In genomic region chr3:87765091-87765490, GRCm38 (mm10) we compare ENCODE assay signal across 9 mouse cellular contexts. TPM values are rescaled to one million over a fixed set of nuclear protein-coding genes. Genes with fewer than 3 reads are reported as not detected.
DNase-seq lines count a peak whose midpoint lies in the region; ATAC-seq lines count a peak whose summit lies in the region.
"Had no signal": no experiment of that assay in that cellular context is flagged by ENCODE, and none has a peak within 500 bp of the region (broad histone marks: within the 10 kb centered on the region; RNA-seq: fewer than 3 reads in every experiment).

No protein-coding gene starts in this region.

- H3K27ac ChIP-seq in forebrain, embryonic 10.5 days = peak overlapping the region; percentile 75
- H3K27ac ChIP-seq in forebrain, embryonic 16.5 days (ENCODE audit: low read length) = no peak overlapping the region
- 0 out of 2 replicates have a peak overlapping the region, but pooled peaks have one; percentile 10 for H3K27ac ChIP-seq in forebrain, embryonic 13.5 days
- H3K27ac ChIP-seq in hindbrain, embryonic 16.5 days (ENCODE audit: low read depth, low read length) = peak overlapping the region; percentile 49
- H3K27ac ChIP-seq in liver, embryonic 11.5 days (ENCODE audit: low read depth, low read length) = peak overlapping the region; percentile 80

- ATAC-seq in forebrain, embryonic 16.5 days = no peak
- no peak for ATAC-seq in forebrain, embryonic 13.5 days
- no peak for ATAC-seq in hindbrain, embryonic 16.5 days
- peak; percentile 55 for ATAC-seq in liver, embryonic 11.5 days (replicated peaks; ENCODE audit: low FRiP score)

- H3K36me3 ChIP-seq in forebrain, embryonic 10.5 days (replicated peaks) = no peaks in the 10 kb centered on the region
- H3K36me3 ChIP-seq in forebrain, embryonic 16.5 days (ENCODE audit: control insufficient read depth, insufficient read depth) = no peaks in the 10 kb centered on the region
- H3K36me3 ChIP-seq in forebrain, embryonic 13.5 days (ENCODE audit: poor library complexity, severe bottlenecking) = no peaks in the 10 kb centered on the region
- H3K36me3 ChIP-seq in hindbrain, embryonic 16.5 days (ENCODE audit: control insufficient read depth, insufficient read depth, low read length) = no peaks in the 10 kb centered on the region
- H3K36me3 ChIP-seq in liver, embryonic 11.5 days (ENCODE audit: control insufficient read depth, insufficient read depth, low read length) = no peaks in the 10 kb centered on the region

- peaks cover 74% of the 10 kb centered on the region for H3K27me3 ChIP-seq in forebrain, embryonic 10.5 days (ENCODE audit: poor library complexity, severe bottlenecking)
- H3K27me3 ChIP-seq in forebrain, embryonic 16.5 days (replicated peaks; ENCODE audit: control insufficient read depth, insufficient read depth, low read length) = peaks cover 11% of the 10 kb centered on the region; the same call in 1 of the 2 replicates
- H3K27me3 ChIP-seq in forebrain, embryonic 13.5 days = peaks cover 59% of the 10 kb centered on the region
- peaks cover 7% of the 10 kb centered on the region for H3K27me3 ChIP-seq in hindbrain, embryonic 16.5 days (replicated peaks; ENCODE audit: control insufficient read depth, insufficient read depth, low read length)
- H3K27me3 ChIP-seq in liver, embryonic 11.5 days (replicated peaks; ENCODE audit: control insufficient read depth, insufficient read depth, low read length) = no peaks in the 10 kb centered on the region; the same call in none of the 2 replicates

- H3K4me1 ChIP-seq in forebrain, embryonic 10.5 days = peaks cover 78% of the 10 kb centered on the region
- peaks cover 7% of the 10 kb centered on the region; the same call in 1 of the 2 replicates for H3K4me1 ChIP-seq in forebrain, embryonic 16.5 days (replicated peaks; ENCODE audit: control insufficient read depth, insufficient read depth, low read length)
- H3K4me1 ChIP-seq in forebrain, embryonic 13.5 days = peaks cover 12% of the 10 kb centered on the region
- peaks cover 9% of the 10 kb centered on the region for H3K4me1 ChIP-seq in hindbrain, embryonic 16.5 days (ENCODE audit: control insufficient read depth, insufficient read depth, low read depth, low read length)
- peaks cover 44% of the 10 kb centered on the region for H3K4me1 ChIP-seq in liver, embryonic 11.5 days (replicated peaks; ENCODE audit: control insufficient read depth, insufficient read depth, low read length)

- no peak overlapping the region; the same call in 1 of the 2 replicates for H3K4me2 ChIP-seq in forebrain, embryonic 16.5 days (ENCODE audit: low read length)
- 0 out of 2 replicates have a peak overlapping the region, but pooled peaks have one; percentile 8 for H3K4me2 ChIP-seq in forebrain, embryonic 13.5 days
- H3K4me2 ChIP-seq in hindbrain, embryonic 16.5 days (ENCODE audit: low read length) = peak overlapping the region; percentile 32; the same call in 1 of the 2 replicates
- H3K4me2 ChIP-seq in liver, embryonic 11.5 days = peak overlapping the region; percentile 51

- H3K4me3 ChIP-seq in forebrain, embryonic 10.5 days = 0 out of 2 replicates have a peak overlapping the region, but pooled peaks have one; percentile 4
- no peak overlapping the region for H3K4me3 ChIP-seq in forebrain, embryonic 16.5 days (replicated peaks; ENCODE audit: low read length)
- H3K4me3 ChIP-seq in forebrain, embryonic 13.5 days = no peak overlapping the region
- H3K4me3 ChIP-seq in hindbrain, embryonic 16.5 days (ENCODE audit: low read length) = 0 out of 2 replicates have a peak overlapping the region, but pooled peaks have one; percentile 4
- no peak overlapping the region for H3K4me3 ChIP-seq in liver, embryonic 11.5 days (ENCODE audit: low read depth, low read length)

- DNase-seq in forebrain, embryonic 10.5 days (ENCODE audit: extremely low spot score, low spot score) = peak; percentile 52
- peak; percentile 65 for DNase-seq in liver, embryonic 11.5 days (ENCODE audit: low spot score)
- peak; percentile 51 for DNase-seq in neural tube, embryonic 10.5 days (ENCODE audit: extremely low spot score, low spot score)
- no peak for DNase-seq in testis, postnatal 14 days (ENCODE audit: low spot score)
- DNase-seq in right cerebral cortex, adult 18-20 months = no peak

- 12% methylated on average over 10 of the region's 10 CpGs for whole genome bisulfite sequencing in forebrain, embryonic 10.5 days
- WGBS in forebrain, embryonic 16.5 days = 14% methylated on average over 10 of the region's 10 CpGs
- WGBS in forebrain, embryonic 13.5 days = 18% methylated on average over 10 of the region's 10 CpGs
- 24% methylated on average over 10 of the region's 10 CpGs for WGBS in hindbrain, embryonic 16.5 days
- whole genome bisulfite sequencing in liver, embryonic 11.5 days = 14% methylated on average over 10 of the region's 10 CpGs

- no peaks in the 10 kb centered on the region for H3K9me3 ChIP-seq in forebrain, embryonic 10.5 days
- H3K9me3 ChIP-seq in forebrain, embryonic 16.5 days (ENCODE audit: control insufficient read depth, low read length) = no peaks in the 10 kb centered on the region
- no peaks in the 10 kb centered on the region for H3K9me3 ChIP-seq in forebrain, embryonic 13.5 days (replicated peaks)
- H3K9me3 ChIP-seq in hindbrain, embryonic 16.5 days (ENCODE audit: control insufficient read depth, low read length) = no peaks in the 10 kb centered on the region
- H3K9me3 ChIP-seq in liver, embryonic 11.5 days (ENCODE audit: control insufficient read depth, low read length) = no peaks in the 10 kb centered on the region

- no peak overlapping the region for H3K9ac ChIP-seq in forebrain, embryonic 16.5 days (replicated peaks; ENCODE audit: low read depth, low read length)
- no peak overlapping the region for H3K9ac ChIP-seq in forebrain, embryonic 13.5 days
- no peak overlapping the region for H3K9ac ChIP-seq in hindbrain, embryonic 16.5 days (ENCODE audit: low read depth, low read length)
- H3K9ac ChIP-seq in liver, embryonic 11.5 days (ENCODE audit: low read depth, low read length) = 0 out of 2 replicates have a peak overlapping the region, but pooled peaks have one; percentile 12

RNA-seq across cellular contexts. Expression of gene Lrrc71, which starts 16.7 kb away (rescaled TPM):
- 0.31 and 0.32 TPM in 2 replicates for polyA plus RNA-seq in forebrain, embryonic 10.5 days (2016; fragmentation: Nextera tagmentation; extraction: Ambion mirVana)
- 0.71 and 0.92 TPM in 2 replicates for polyA plus RNA-seq in forebrain, embryonic 16.5 days (2015; fragmentation: Nextera tagmentation; extraction: Ambion mirVana)
- 0.35 and 0.58 TPM in 2 replicates for polyA plus RNA-seq in forebrain, embryonic 13.5 days (2015; fragmentation: Nextera tagmentation; extraction: Ambion mirVana)
- 0.67 and 0.80 TPM in 2 replicates for polyA plus RNA-seq in hindbrain, embryonic 16.5 days (2015; fragmentation: Nextera tagmentation; extraction: Ambion mirVana)
- polyA plus RNA-seq in liver, embryonic 11.5 days (2014; fragmentation: Nextera tagmentation; extraction: Ambion mirVana) = 0.23 TPM in 1 of 2 replicates, not detected in the other

RNA-seq across cellular contexts. Expression of gene Ntrk1, which starts 29.9 kb away (rescaled TPM):
- 0.38 and 0.46 TPM in 2 replicates for polyA plus RNA-seq in forebrain, embryonic 10.5 days (2016; fragmentation: Nextera tagmentation; extraction: Ambion mirVana)
- polyA plus RNA-seq in forebrain, embryonic 16.5 days (2015; fragmentation: Nextera tagmentation; extraction: Ambion mirVana) = 1.1 and 2.1 TPM in 2 replicates
- polyA plus RNA-seq in forebrain, embryonic 13.5 days (2015; fragmentation: Nextera tagmentation; extraction: Ambion mirVana) = 0.53 and 0.88 TPM in 2 replicates
- polyA plus RNA-seq in hindbrain, embryonic 16.5 days (2015; fragmentation: Nextera tagmentation; extraction: Ambion mirVana) = 6.6 and 7.3 TPM in 2 replicates
- 0.62 and 1.1 TPM in 2 replicates for polyA plus RNA-seq in liver, embryonic 11.5 days (2014; fragmentation: Nextera tagmentation; extraction: Ambion mirVana)
- polyA plus RNA-seq: C2C12 had no signal

RNA-seq across cellular contexts. Expression of gene Insrr, which starts 31.7 kb away (rescaled TPM):
- polyA plus RNA-seq in forebrain, embryonic 10.5 days (2016; fragmentation: Nextera tagmentation; extraction: Ambion mirVana) = 0.06 and 0.14 TPM in 2 replicates
- 0.52 and 0.57 TPM in 2 replicates for polyA plus RNA-seq in forebrain, embryonic 16.5 days (2015; fragmentation: Nextera tagmentation; extraction: Ambion mirVana)
- 0.33 and 0.43 TPM in 2 replicates for polyA plus RNA-seq in forebrain, embryonic 13.5 days (2015; fragmentation: Nextera tagmentation; extraction: Ambion mirVana)
- 0.49 and 0.85 TPM in 2 replicates for polyA plus RNA-seq in hindbrain, embryonic 16.5 days (2015; fragmentation: Nextera tagmentation; extraction: Ambion mirVana)
- 0.05 and 0.06 TPM in 2 replicates for polyA plus RNA-seq in liver, embryonic 11.5 days (2014; fragmentation: Nextera tagmentation; extraction: Ambion mirVana)
- polyA plus RNA-seq: C2C12 had no signal

RNA-seq across cellular contexts. Expression of gene Pear1, which starts 59.0 kb away (rescaled TPM):
- 10.7 and 11.2 TPM in 2 replicates for polyA plus RNA-seq in forebrain, embryonic 10.5 days (2016; fragmentation: Nextera tagmentation; extraction: Ambion mirVana)
- 6.9 and 7.4 TPM in 2 replicates for polyA plus RNA-seq in forebrain, embryonic 16.5 days (2015; fragmentation: Nextera tagmentation; extraction: Ambion mirVana)
- polyA plus RNA-seq in forebrain, embryonic 13.5 days (2015; fragmentation: Nextera tagmentation; extraction: Ambion mirVana) = 4.7 and 4.8 TPM in 2 replicates
- polyA plus RNA-seq in hindbrain, embryonic 16.5 days (2015; fragmentation: Nextera tagmentation; extraction: Ambion mirVana) = 8.4 and 10.6 TPM in 2 replicates
- polyA plus RNA-seq in liver, embryonic 11.5 days (2014; fragmentation: Nextera tagmentation; extraction: Ambion mirVana) = 15.5 and 18.4 TPM in 2 replicates

Comparison
In these comparisons a context has a peak if more than half of its experiments do, and no peak if none do; other contexts are left out.
1. H3K4me3 ChIP-seq: peak in forebrain, embryonic 10.5 days (single experiment) and hindbrain, embryonic 16.5 days (single experiment); none in forebrain, embryonic 16.5 days (single experiment), forebrain, embryonic 13.5 days (single experiment) and liver, embryonic 11.5 days (single experiment).
2. DNase-seq: peak in forebrain, embryonic 10.5 days (single experiment), liver, embryonic 11.5 days (single experiment) and neural tube, embryonic 10.5 days (single experiment); none in testis, postnatal 14 days (single experiment) and right cerebral cortex, adult 18-20 months (single experiment).